8 mouse cellular contexts compared by ENCODE assay signal in the genomic region with DNA sequence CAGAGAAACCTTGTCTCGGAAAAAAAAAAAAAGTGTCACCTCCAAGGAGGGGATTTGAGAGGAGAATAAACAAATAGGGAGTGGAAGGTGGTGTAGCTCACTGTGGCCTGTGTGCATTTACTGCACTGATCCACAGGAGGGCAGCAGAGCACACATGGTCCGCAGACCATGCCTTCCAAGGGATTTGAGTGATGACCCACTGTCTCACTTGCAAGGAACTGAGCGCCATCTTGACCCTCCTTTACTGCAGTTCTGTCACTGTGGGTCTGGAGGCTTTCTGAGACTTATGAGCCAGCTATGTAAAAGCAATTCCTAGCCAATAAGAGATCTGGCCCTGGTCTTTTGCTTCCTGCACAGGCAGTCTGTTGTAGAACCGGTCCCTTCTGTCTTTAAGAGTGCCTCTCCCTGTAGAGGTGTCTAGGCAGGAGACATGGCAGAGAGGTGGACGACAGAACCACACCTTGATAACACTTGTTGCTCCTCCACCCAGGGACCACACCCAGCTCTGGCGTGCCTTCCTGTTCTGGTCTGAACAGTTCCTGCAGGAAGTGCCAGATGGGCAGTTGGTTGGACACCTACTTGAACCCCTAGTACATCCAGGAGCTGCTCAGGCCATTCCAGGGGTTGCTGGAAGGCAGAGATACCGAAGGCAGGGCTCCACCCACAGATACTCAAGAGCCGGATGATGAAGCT. TPM values are rescaled to one million over a fixed set of nuclear protein-coding genes. Genes with fewer than 3 reads are reported as not detected.
A peak's percentile ranks its signal among the peaks of the same experiment; 100 is the strongest.
DNase-seq lines count a peak whose midpoint lies in the region; ATAC-seq and TF ChIP-seq lines count a peak whose summit lies in the region.
"Had no signal": no experiment of that assay in that cellular context is flagged by ENCODE, and none has a peak within 500 bp of the region (broad histone marks: within the 10 kb centered on the region; RNA-seq: fewer than 3 reads in every experiment).

No protein-coding gene starts in this region.

- peak; percentile 78 for ATAC-seq in common myeloid progenitor, adult 5-6 weeks (replicated peaks; ENCODE audit: low read depth, poor library complexity, severe bottlenecking)
- no peak for ATAC-seq in hindbrain, embryonic 13.5 days (ENCODE audit: low FRiP score)
- ATAC-seq in limb, embryonic 14.5 days (ENCODE audit: low FRiP score, low read depth), result no peak

- 52% methylated on average over 8 of the region's 8 CpGs for WGBS in hindbrain, embryonic 13.5 days
- WGBS in limb, embryonic 14.5 days, result 40% methylated on average over 8 of the region's 8 CpGs

- no peaks in the 10 kb centered on the region for H3K9me3 ChIP-seq in hindbrain, embryonic 13.5 days
- H3K9me3 ChIP-seq in limb, embryonic 14.5 days (ENCODE audit: control insufficient read depth, low read length), result no peaks in the 10 kb centered on the region
- H3K9me3 ChIP-seq: heart, embryonic 13.5 days had no signal

- no peak overlapping the region for H3K4me3 ChIP-seq in hindbrain, embryonic 13.5 days
- H3K4me3 ChIP-seq in limb, embryonic 14.5 days (replicated peaks; ENCODE audit: low read length), result no peak overlapping the region
- H3K4me3 ChIP-seq: heart, embryonic 13.5 days had no signal

- no peak overlapping the region for H3K4me2 ChIP-seq in hindbrain, embryonic 13.5 days
- H3K4me2 ChIP-seq in limb, embryonic 14.5 days (replicated peaks; ENCODE audit: low read depth, low read length, severe bottlenecking), result no peak overlapping the region
- H3K4me2 ChIP-seq: heart, embryonic 13.5 days had no signal

- H3K27ac ChIP-seq in hindbrain, embryonic 13.5 days, result peak overlapping the region; percentile 68; the same call in 1 of the 2 replicates
- H3K27ac ChIP-seq in limb, embryonic 14.5 days (replicated peaks; ENCODE audit: low read depth, low read length), result no peak overlapping the region
- H3K27ac ChIP-seq: heart, embryonic 13.5 days had no signal

- H3K36me3 ChIP-seq in hindbrain, embryonic 13.5 days, result no peaks in the 10 kb centered on the region
- H3K36me3 ChIP-seq in limb, embryonic 14.5 days (ENCODE audit: control insufficient read depth, insufficient read depth, low read length), result no peaks in the 10 kb centered on the region
- H3K36me3 ChIP-seq: heart, embryonic 13.5 days had no signal

- H3K4me1 ChIP-seq in hindbrain, embryonic 13.5 days (replicated peaks), result peaks cover 33% of the 10 kb centered on the region
- H3K4me1 ChIP-seq in limb, embryonic 14.5 days (ENCODE audit: control insufficient read depth, insufficient read depth, low read length), result peaks cover 13% of the 10 kb centered on the region

- no peak for TF ChIP-seq POLR2A in limb, embryonic 14.5 days (IDR thresholded peaks at IDR 0.05; ENCODE audit: borderline replicate concordance, extremely low read depth, insufficient read depth, insufficient read length)

- no peak overlapping the region for H3K9ac ChIP-seq in hindbrain, embryonic 13.5 days
- no peak overlapping the region for H3K9ac ChIP-seq in limb, embryonic 14.5 days (ENCODE audit: low read depth, low read length, severe bottlenecking)
- H3K9ac ChIP-seq: heart, embryonic 13.5 days had no signal

- peak; percentile 54 for DNase-seq in ovary, postnatal 14 days (ENCODE audit: low spot score)
- DNase-seq in ovary, adult 18-20 months (ENCODE audit: low spot score), result no peak
- peak; percentile 76 for DNase-seq in adrenal gland, postnatal 10 days
- peak; percentile 75 for DNase-seq in limb, embryonic 14.5 days (ENCODE audit: low spot score)
- DNase-seq in retina, postnatal 7 days (ENCODE audit: low read depth, low spot score), result peak; percentile 66

- no peaks in the 10 kb centered on the region for H3K27me3 ChIP-seq in hindbrain, embryonic 13.5 days
- peaks cover 15% of the 10 kb centered on the region; the same call in 1 of the 2 replicates for H3K27me3 ChIP-seq in limb, embryonic 14.5 days (ENCODE audit: control insufficient read depth, insufficient read depth, low read length)

RNA-seq across cellular contexts. Expression of a gene that starts 13.6 kb away (rescaled TPM):
- 10 to 100 TPM; 16.9 to 21.7 TPM for total RNA-seq in adrenal gland, postnatal 10 days (2021)
- total RNA-seq in common myeloid progenitor, adult 5-6 weeks (2017), result 2.3 and 3.1 TPM in 2 replicates
- 20.4 and 20.7 TPM in 2 replicates for polyA plus RNA-seq in hindbrain, embryonic 13.5 days (2015; fragmentation: Nextera tagmentation; extraction: Ambion mirVana)
- 6.6 and 6.9 TPM in 2 replicates for polyA plus RNA-seq in limb, embryonic 14.5 days (2012; rRNA removed)
- polyA plus RNA-seq in limb, embryonic 14.5 days (2014; fragmentation: Nextera tagmentation; extraction: Ambion mirVana), result 4.0 and 4.2 TPM in 2 replicates

RNA-seq across cellular contexts. Expression of a gene that starts 46.7 kb away (rescaled TPM):
- 100 to 1,000 TPM in 1 of 2 experiments, 10 to 100 TPM in 1; 83.1 to 108 TPM for total RNA-seq in adrenal gland, postnatal 10 days (2021)
- 77.3 and 105 TPM in 2 replicates for total RNA-seq in common myeloid progenitor, adult 5-6 weeks (2017)
- polyA plus RNA-seq in hindbrain, embryonic 13.5 days (2015; fragmentation: Nextera tagmentation; extraction: Ambion mirVana), result 29.2 TPM in 2 replicates
- 29.9 and 31.0 TPM in 2 replicates for polyA plus RNA-seq in limb, embryonic 14.5 days (2012; rRNA removed)
- 38.5 and 40.0 TPM in 2 replicates for polyA plus RNA-seq in limb, embryonic 14.5 days (2014; fragmentation: Nextera tagmentation; extraction: Ambion mirVana)
